Mouse (Mus musculus) bone marrow macrophage, adult 2 months (primary cell): ENCODE measurements around the gene Adgre4. TPM values are rescaled to one million over a fixed set of nuclear protein-coding genes. Genes with fewer than 3 reads are reported as not detected.

Experiments
- H3K27ac ChIP-seq: 2 replicates; pipeline ENCODE4 v1.5.1; 2012; ENCODE audit warnings: low read depth, low read length; ENCODE audit not compliant: insufficient read depth
- H3K4me1 ChIP-seq: 2 replicates; pipeline ENCODE4 v1.6.1; 2012; ENCODE audit warnings: low read length; ENCODE audit not compliant: control insufficient read depth, insufficient read depth
- H3K4me3 ChIP-seq: 2 replicates; pipeline ENCODE4 v1.5.1; 2012; ENCODE audit warnings: mild to moderate bottlenecking, low read length, moderate library complexity; ENCODE audit not compliant: insufficient read depth
- CTCF ChIP-seq: IDR thresholded peaks from 2 replicates; pipeline ENCODE4 v1.5.1; 2012; ENCODE audit warnings: low read depth, mild to moderate bottlenecking, low read length, moderate library complexity
- POLR2A ChIP-seq: IDR thresholded peaks from 2 replicates; pipeline ENCODE4 v1.6.1; 2012; ENCODE audit warnings: mild to moderate bottlenecking, low read depth, low read length, borderline replicate concordance
- polyA plus RNA-seq: library from polyadenylated mRNA; stranded (reverse); fragments of >200 nt; gene quantifications from 2 replicates; pipeline ENCODE4 v1.2.4, GENCODE M21; 2012; ENCODE audit not compliant: missing spikeins, insufficient read depth, insufficient read length

Gene Adgre4
- polyA plus RNA-seq: 20.0 and 22.8 TPM in 2 replicates

- TF ChIP-seq POLR2A: no peak
- no peak for TF ChIP-seq CTCF
- H3K27ac ChIP-seq: no peak within 1 kb of the TSS
- H3K4me3 ChIP-seq: no peak within 1 kb of the TSS
- H3K4me1 ChIP-seq: peaks cover 6% of the 10 kb centered on the region
These were observed at the start of gene Adgre4 for GRCm38 (mm10) chr17:55749786-55750185. Adgre4 (plus strand) TSS chr17:55749984.

GRCm38 (mm10) chr17:55702161-55702820 lies 47.5 kb upstream of the Adgre4 start:
- no peak overlapping the region for H3K27ac ChIP-seq
- TF ChIP-seq POLR2A (no peak), CTCF (no peak)
- H3K4me3 ChIP-seq: no peak overlapping the region
- H3K4me1 ChIP-seq: no peaks in the 10 kb centered on the region

GRCm38 (mm10) chr17:55702865-55703264 lies 46.9 kb upstream of the Adgre4 start:
- no peak overlapping the region for H3K4me3 ChIP-seq
- no peak for TF ChIP-seq CTCF
- no peak overlapping the region for H3K27ac ChIP-seq
- no peaks in the 10 kb centered on the region for H3K4me1 ChIP-seq

- H3K4me3 ChIP-seq: peak within 1 kb of the TSS; percentile 65
- peak within 1 kb of the TSS; percentile 23; the same call in 1 of the 2 replicates for H3K27ac ChIP-seq
- 0 out of 2 replicates have a peak, but pooled peaks cover 2% of the 10 kb centered on the region for H3K4me1 ChIP-seq
- TF ChIP-seq POLR2A (no peak), CTCF (no peak)
These were observed 37.6 kb upstream of the Adgre4 start, which contains the start of gene Pot1b for GRCm38 (mm10) chr17:55711984-55712811. Pot1b (minus strand) TSS chr17:55712628.

- Histone ChIP-seq H3K4me1 (peaks cover 8% of the 10 kb centered on the region), H3K4me3 (no peak overlapping the region), H3K27ac (peak overlapping the region; percentile 78)
- TF ChIP-seq CTCF: no peak
These were observed 28.5 kb upstream of the Adgre4 start for GRCm38 (mm10) chr17:55721270-55721669.

GRCm38 (mm10) chr17:55722250-55722649 lies 27.5 kb upstream of the Adgre4 start:
- H3K4me1 ChIP-seq: peaks cover 8% of the 10 kb centered on the region
- peak overlapping the region; percentile 78 for H3K27ac ChIP-seq
- H3K4me3 ChIP-seq: no peak overlapping the region
- TF ChIP-seq CTCF (no peak), POLR2A (no peak)

GRCm38 (mm10) chr17:55726193-55726592 lies 23.6 kb upstream of the Adgre4 start:
- TF ChIP-seq CTCF (no peak), POLR2A (no peak)
- no peak overlapping the region for H3K27ac ChIP-seq
- H3K4me1 ChIP-seq: peaks cover 3% of the 10 kb centered on the region
- H3K4me3 ChIP-seq: no peak overlapping the region

GRCm38 (mm10) chr17:55736675-55737074 lies 13.1 kb upstream of the Adgre4 start:
- TF ChIP-seq POLR2A (no peak), CTCF (no peak)
- peak overlapping the region; percentile 73 for H3K27ac ChIP-seq
- H3K4me3 ChIP-seq: no peak overlapping the region
- H3K4me1 ChIP-seq: peaks cover 8% of the 10 kb centered on the region

- TF ChIP-seq CTCF (no peak), POLR2A (no peak)
- H3K4me1 ChIP-seq: peaks cover 6% of the 10 kb centered on the region
- no peak overlapping the region for H3K4me3 ChIP-seq
- H3K27ac ChIP-seq: no peak overlapping the region
These were observed 1.4 kb downstream of the Adgre4 start for GRCm38 (mm10) chr17:55751170-55751569.

- Histone ChIP-seq H3K27ac (no peak overlapping the region), H3K4me3 (no peak overlapping the region), H3K4me1 (no peaks in the 10 kb centered on the region)
- TF ChIP-seq CTCF: no peak
- TF ChIP-seq POLR2A: no peak
These were observed 63.9 kb downstream of the Adgre4 start for GRCm38 (mm10) chr17:55813642-55814041.
